Mouse (Mus musculus) CH12.LX (cell line): ENCODE data around the gene Kat8.

Experiments used
- CTCF ChIP-seq, 2 experiments: IDR thresholded peaks in 1 of 2; conservative IDR thresholded peaks in 1 of 2; 2 replicates each; pipeline ENCODE4 v1.5.1; 2011 to 2012; ENCODE audit warnings: low read depth in 2 of 2, low read length in 2 of 2, improper control_type of control experiment in 1 of 2, inconsistent platforms in 1 of 2, mild to moderate bottlenecking in 1 of 2, moderate library complexity in 1 of 2
- E2F4 ChIP-seq: IDR thresholded peaks from 2 replicates; pipeline ENCODE4 v1.6.1; 2011; ENCODE audit warnings: low read depth, low read length, improper control_type of control experiment; ENCODE audit not compliant: insufficient replicate concordance
- KAT2A ChIP-seq: IDR thresholded peaks from 2 replicates; pipeline ENCODE4 v1.6.1; 2012; ENCODE audit warnings: low read length, improper control_type of control experiment, inconsistent platforms; ENCODE audit not compliant: insufficient replicate concordance
- MAX ChIP-seq: IDR thresholded peaks from 2 replicates; pipeline ENCODE4 v1.6.1; 2011; ENCODE audit warnings: low read length, improper control_type of control experiment
- POLR2A ChIP-seq: IDR thresholded peaks from 2 replicates; pipeline ENCODE4 v1.6.1; 2011; ENCODE audit warnings: low read depth, mild to moderate bottlenecking, improper control_type of control experiment, low read length
- SMC3 ChIP-seq: IDR thresholded peaks from 2 replicates; pipeline ENCODE4 v1.6.1; 2011; ENCODE audit warnings: low read depth, low read length, improper control_type of control experiment
- TBP ChIP-seq: conservative IDR thresholded peaks from 2 replicates; pipeline ENCODE4 v1.6.1; 2011; ENCODE audit warnings: low read depth, low read length, improper control_type of control experiment

DNA sequence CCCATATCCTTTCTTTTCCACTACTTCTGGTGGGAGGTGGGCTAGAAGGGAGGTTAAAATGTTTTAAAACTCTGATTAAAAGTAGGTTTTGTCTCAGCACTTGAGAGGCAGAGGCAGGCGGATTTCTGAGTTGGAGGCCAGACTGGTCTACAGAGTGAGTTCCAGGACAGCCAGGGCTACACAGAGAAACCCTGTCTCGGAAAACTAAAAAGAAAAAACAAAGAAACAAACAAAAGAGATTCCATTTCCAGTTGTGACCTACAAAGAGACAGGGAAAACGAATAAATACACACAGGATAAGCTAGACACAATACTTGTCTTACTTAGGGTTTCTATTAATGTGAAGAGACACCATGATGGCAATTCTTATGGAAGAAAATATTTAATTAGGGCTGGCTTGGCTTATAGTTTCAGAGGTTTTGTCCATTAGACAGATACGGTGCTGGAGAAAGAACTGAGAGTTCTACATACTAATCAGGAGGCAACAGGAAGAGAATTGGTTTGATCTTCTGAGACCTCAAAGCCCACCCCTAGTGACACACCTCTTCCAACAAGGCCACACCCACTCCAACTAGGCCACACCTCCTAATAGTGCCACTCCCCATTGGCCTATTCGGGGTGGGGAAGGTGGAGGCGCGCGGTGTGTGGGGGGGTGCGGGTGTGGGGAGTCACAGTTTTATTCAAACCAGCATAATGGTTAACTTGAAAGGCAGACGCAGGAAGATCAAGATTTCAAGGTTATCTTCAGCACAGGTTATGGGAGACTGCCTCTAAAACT lies 13.9 kb upstream of the Kat8 start:
- no peak for TF ChIP-seq E2F4
- TF ChIP-seq MAX: no peak
- no peak for TF ChIP-seq KAT2A
- no peak for TF ChIP-seq CTCF (conservative IDR thresholded peaks at IDR 0.05 in 1 of 2, IDR thresholded peaks at IDR 0.05 in 1 of 2; ENCODE audit: low read depth in 2 of 2, low read length in 2 of 2)
- no peak for TF ChIP-seq POLR2A
- no peak for TF ChIP-seq SMC3
- no peak for TF ChIP-seq TBP
